Mouse (Mus musculus): Measurements from ENCODE around the gene Rpl3l.
"Not testable (repeated sequence)": the region's sequence is repeated elsewhere in the genome, so short reads cannot be mapped to it uniquely, and the experiment has no call there.

Rpl3l gene

DNA sequence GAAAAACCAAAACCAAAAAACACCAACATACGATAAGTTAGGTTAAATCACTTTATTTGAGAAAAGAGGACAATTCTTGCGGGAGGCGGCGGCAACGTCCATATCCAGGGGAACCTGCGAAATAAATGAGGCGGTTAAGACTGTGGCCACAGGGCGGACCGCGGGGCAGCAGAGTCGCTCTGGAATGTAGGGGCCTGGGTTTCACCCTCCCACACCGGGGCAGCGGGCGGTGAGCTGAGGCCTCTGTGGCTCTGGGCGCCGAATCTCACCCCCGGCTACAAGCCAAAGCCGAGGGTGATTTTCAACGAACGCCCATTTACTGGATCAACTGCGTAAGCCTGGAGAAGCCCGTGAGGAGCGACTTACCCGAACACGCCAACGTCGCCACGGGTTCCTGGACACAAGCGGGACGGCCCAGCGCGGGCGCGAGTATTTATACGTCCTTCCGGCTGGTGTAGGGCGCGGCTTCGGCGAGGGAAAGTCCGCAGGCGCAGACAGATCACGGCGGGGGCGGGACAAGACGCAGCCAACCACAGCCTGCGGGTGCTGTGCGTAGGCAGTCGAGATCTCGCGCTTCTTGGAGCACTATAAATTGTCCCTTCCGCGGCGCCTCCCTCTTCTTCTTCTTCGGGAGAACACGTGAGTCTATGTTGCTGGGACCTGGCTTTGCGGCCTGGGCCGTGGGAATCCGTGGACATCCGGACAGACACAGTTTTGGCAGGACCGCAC is 8.0 kb upstream of the Rpl3l start:
- peak; percentile 99 for DNase-seq (ENCODE audit: low spot score)

DNA sequence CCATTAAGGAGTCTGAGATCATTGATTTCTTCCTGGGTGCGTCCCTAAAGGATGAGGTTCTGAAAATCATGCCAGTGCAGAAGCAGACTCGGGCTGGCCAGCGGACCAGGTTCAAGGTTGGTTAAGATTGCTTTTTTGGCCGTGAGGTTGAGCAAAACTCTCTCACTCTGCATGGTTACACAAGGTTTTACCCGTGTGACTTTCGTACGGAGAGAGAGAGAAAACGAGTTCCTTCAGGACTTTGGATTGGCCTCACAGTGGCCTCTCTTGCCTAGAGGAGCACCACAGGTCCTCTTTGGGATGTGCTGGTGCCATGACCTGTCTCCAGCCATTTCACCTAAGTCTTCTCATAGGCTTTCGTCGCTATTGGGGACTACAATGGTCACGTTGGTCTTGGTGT is 7.0 kb upstream of the Rpl3l start:
- peak; percentile 67 for DNase-seq (ENCODE audit: low spot score)

DNA sequence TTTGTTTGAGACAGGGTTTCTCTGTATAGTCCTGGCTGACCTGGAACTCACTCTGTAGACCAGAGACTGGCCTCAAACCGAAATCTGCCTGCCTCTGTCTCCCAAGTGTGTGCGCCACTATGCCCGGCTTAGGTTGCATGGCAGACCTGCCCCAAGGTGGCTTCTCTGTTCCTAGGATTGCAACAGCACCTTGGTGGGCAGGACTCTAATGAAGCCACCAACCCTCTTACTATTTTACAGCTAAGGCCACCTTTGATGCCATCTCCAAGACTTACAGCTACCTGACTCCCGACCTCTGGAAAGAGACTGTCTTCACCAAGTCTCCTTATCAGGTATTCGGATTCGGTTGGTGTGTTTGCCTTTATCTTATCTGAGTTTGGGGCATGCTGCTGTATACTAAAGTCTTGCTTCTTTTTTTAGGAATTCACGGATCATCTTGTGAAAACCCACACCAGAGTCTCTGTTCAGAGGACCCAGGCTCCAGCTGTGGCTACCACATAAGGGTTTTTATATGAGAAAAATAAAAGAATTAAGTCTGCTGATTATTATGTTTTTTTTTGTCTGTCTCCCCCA is 6.2 kb upstream of the Rpl3l start:
- DNase-seq (ENCODE audit: low spot score) = not testable (repeated sequence)

DNA sequence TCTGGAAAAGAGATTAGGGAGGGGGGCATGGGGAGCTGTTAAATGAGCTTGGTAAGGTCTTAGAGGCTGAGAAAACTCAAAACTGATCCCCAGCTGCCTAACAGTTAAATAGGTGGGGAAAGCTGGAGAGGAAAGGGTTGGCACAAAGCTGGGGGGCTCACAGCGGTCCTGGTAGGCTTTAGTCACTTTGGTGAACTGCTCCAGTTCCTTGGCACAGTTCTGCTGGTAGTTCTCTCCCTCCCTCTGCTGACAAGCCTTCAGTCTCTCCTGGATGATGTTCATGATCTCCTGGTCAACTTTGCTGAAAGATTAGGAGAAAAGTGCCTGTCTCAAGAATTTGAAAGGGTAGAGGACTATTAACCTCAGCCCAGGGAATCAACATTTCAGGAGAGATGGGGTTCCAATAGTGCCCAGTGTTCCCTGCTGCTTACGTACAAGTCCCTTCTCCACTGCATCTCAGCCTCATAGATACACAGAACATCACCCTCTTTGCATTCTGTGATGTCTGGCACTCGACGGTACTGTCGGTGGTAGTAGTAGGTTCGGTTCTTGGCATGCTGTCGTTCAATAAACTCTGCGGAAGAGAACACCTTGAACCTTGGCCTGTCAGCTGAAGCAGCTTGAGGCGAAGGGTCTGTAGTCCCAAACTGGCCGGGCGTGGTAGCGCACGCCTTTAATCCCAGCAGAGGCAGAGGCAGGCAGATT is 5.2 kb upstream of the Rpl3l start:
- DNase-seq (ENCODE audit: low spot score) = no peak

- no peak for DNase-seq (ENCODE audit: low spot score)
These were observed 4.3 kb upstream of the Rpl3l start for GRCm38 (mm10) chr17:24723122-24723880.

- peak; percentile 43 for DNase-seq (ENCODE audit: low spot score)
These were observed 3.8 kb upstream of the Rpl3l start for GRCm38 (mm10) chr17:24723881-24724180.

DNA sequence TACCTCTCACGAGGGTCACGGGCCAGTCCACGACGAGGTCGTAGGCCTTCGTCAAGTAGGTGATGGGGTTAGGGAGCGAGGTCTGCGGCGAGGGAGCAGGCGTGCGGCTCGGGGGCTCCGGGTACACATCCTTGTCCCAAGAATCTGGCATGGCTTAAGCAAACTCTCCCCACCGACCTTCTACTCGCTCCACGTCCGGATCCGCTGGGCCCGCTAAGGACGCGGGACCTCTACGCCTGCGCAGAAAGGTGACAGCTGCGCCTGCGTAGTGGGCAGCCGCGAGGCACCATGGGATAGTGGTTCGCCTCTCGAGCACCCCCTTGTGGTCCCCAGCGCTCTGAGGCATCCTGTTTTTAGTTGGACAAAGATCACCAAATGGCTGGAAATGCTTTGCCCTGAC is 3.4 kb upstream of the Rpl3l start, which contains the start of gene Ndufb10:
Gene Ndufb10 (minus strand): TSS at position 295 of the 400 bp plus-strand sequence.
- peak; percentile 99 for DNase-seq (ENCODE audit: low spot score)

- no peak for DNase-seq (ENCODE audit: low spot score)
These were observed 1.8 kb upstream of the Rpl3l start for GRCm38 (mm10) chr17:24725637-24726390.

DNA sequence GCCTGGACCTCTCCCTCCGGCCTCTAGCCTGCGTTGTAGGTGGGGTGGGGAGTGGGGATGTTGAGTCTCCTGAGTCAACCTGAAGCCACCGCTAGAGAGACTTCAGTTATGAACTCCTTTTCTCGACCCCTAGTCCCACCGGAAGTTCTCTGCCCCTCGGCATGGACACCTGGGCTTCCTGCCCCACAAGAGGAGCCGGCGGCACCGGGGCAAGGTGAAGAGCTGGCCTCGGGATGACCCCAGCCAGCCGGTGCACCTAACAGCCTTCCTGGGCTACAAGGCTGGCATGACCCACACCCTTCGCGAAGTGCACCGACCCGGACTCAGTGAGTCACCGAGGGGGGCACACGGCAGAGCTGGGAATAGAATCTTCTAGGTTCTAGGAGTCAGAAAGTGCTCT is 564 bp downstream of the Rpl3l start:
- DNase-seq (ENCODE audit: low spot score) = no peak

DNA sequence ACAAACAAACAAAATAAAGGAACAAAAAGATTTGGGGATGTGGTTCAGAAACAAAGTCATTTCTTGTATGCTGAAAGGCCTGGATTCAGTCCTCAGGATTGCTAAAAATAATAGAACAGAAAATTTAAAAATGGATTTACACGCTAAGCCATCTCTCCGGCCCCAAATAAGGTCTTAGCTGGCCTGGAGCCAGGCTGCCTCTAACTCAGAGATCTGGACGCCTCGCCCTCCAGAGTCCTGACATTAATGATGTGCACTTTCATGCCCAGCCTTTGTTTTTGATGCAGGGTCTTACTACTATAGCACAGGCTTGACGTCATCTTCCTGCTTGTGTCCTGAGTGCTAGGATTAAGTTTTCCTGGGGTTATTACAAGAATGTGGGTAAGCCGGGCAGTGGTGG is 1.4 kb downstream of the Rpl3l start:
- DNase-seq (ENCODE audit: low spot score) = no peak

- DNase-seq (ENCODE audit: low spot score) = no peak
These were observed 3.2 kb downstream of the Rpl3l start for GRCm38 (mm10) chr17:24730787-24731186.

DNA sequence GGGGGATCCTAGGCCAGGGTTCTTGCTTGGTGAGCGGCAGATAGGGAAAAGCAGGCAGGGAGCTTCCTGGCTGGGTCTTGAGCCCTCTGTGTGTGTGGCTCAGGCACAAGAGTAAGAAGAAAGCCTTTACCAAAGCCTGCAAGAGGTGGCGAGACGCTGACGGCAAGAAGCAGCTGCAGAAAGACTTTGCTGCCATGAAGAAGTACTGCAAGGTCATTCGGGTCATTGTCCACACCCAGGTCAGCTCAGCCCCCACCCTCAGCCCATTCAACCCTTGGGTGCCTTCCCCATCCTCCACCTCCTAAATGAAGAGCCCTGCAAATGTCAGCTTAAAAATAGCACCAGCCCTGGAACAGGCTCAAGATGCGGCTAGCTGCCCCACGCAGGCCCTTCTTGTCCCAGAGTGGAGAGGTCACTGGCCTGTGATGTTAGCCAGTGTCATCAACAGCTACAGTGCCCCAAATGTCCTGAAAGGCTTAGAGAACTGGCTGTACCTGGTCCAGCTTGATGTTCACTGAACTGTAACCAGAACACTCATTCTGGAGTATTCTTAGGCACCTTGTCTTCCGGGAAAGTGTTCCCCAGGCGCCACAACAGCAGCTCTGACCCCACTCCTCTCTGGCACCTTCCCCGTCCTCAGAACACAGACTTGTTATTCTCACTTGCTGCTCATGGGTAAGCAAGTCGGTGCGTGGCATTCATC is 4.8 kb downstream of the Rpl3l start:
- DNase-seq (ENCODE audit: low spot score) = no peak

GRCm38 (mm10) chr17:24733434-24734050 is 5.9 kb downstream of the Rpl3l start:
- DNase-seq (ENCODE audit: low spot score) = no peak

DNA sequence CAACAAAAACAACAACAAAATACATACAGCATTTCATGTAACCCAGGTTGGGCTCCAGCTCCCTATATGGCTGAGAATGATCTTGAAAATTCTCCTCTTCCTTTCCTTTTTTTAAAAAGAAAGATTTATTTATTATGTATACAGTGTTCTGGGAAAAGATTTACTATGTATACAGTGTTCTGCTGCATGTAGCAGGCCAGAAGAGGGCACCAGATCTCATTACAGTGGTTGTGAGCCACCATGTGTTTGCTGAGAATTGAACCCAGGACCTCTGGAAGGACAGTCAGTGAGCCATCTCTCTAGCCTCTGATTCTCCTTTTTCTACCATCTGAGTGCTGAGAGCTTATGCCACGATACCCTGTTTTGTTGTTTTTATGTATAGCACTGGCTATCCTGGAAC is 6.9 kb downstream of the Rpl3l start:
- no peak for DNase-seq (ENCODE audit: low spot score)

- DNase-seq (ENCODE audit: low spot score) = no peak
These were observed 7.8 kb downstream of the Rpl3l start for GRCm38 (mm10) chr17:24735446-24735845.

DNA sequence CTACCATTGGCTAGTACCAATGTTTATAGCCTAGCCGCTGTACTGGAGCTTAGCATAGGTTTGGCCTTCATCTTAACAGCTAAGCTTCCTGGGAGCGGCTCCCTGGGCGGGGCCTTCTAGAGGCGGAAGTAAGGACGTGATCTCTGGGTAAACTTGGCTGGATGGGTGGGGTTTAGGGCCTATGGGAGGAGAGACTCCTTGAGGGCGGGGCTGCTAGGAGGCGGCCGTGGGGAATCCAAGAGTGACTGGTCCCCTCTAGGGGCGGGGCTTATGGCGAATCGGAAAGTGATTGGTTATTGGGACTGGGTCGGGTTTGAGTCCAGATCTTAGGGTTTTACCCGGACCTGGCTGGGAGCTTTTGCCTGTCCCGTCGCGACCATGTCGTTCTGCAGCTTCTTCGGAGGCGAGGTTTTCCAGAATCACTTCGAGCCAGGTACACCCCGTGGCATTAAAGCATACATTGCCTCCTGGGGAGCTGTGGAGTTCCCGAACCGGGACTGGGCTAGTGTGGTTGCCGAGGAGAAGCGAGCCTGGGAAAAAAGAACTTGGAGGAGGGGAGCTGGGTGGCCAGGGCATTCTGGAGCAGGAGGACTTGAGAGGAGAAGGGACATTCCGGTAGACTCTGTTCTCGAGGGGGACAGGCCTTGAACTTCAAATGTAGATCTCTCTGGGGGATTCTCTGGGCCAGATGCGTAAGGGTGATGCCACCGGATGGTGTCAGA is 8.9 kb downstream of the Rpl3l start, which contains the start of gene Msrb1:
Gene Msrb1 (plus strand): TSS at position 313 of the 722 bp plus-strand sequence.
- peak; percentile 100 for DNase-seq (ENCODE audit: low spot score)

GRCm38 (mm10) chr17:24737135-24737810 is 9.7 kb downstream of the Rpl3l start:
- peak; percentile 36 for DNase-seq (ENCODE audit: low spot score)

DNA sequence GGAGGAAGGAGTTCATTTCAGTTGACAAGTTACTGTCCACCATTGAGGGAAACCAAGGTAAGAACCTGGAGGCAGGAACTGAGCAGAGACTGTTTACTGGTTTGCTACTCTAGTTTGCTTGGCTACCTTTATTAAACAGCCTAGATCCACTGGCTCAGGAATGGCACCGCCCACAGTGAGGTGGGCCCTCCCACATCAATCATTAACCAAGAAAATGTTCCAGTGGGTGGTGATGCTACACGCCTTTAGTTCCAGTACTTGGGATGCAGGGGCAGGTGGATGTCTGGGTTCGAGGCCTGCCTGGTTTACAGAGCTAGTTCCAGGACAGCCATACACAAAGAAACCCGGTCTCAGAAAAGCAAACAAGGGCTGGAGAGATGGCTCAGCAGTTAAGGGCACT is 10.6 kb downstream of the Rpl3l start:
- DNase-seq (ENCODE audit: low spot score) = no peak

DNA sequence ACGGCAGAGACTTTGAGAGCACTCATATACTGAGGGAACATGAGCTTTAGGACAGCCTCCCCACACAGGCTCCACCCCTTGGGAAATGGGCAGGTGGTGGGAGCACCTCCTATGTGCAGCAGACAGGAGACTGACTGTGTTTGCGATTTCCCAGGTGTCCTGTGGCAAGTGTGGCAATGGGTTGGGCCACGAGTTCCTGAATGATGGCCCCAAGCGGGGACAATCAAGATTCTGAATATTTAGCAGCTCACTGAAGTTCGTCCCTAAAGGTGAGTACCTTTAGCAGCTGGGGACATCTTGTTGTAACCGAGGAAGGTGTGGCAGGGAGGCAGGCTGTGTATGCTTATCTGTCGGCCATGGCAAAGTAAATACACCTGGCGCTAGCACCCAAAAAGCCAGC is 12.3 kb downstream of the Rpl3l start:
- no peak for DNase-seq (ENCODE audit: low spot score)

Measured in adipocyte (in vitro differentiated cells).